Mouse (Mus musculus) megakaryocyte progenitor cell, adult 5-6 weeks (primary cell): ENCODE measurements around the gene Tmem108. TPM values are rescaled to one million over a fixed set of nuclear protein-coding genes. Genes with fewer than 3 reads are reported as not detected.

Experiments
- ATAC-seq: replicated peaks from 2 replicates; pipeline ENCODE4 v1.8.0; 2016; ENCODE audit warnings: mild to moderate bottlenecking, moderate TSS enrichment, inconsistent platforms; ENCODE audit not compliant: poor library complexity
- total RNA-seq, 2 experiments: library from RNA; stranded (forward) in 1 of 2; stranded (reverse) in 1 of 2; fragments of 157-497, 149-512 nt in 1 of 2; fragments of 200-1000 nt in 1 of 2; gene quantifications; 2 replicates each; pipeline versions ENCODE4 v1.2.3 to v1.2.4; 2015 to 2017

Gene Tmem108
- total RNA-seq, 2 experiments from 2014 or later, result 0.04 to 0.37 TPM

- no peak for ATAC-seq
Observed at GRCm38 (mm10) chr9:103504646-103505045, 257.0 kb downstream of the Tmem108 start.

- ATAC-seq, result no peak
Observed at GRCm38 (mm10) chr9:103503586-103504298, 257.9 kb downstream of the Tmem108 start.

DNA sequence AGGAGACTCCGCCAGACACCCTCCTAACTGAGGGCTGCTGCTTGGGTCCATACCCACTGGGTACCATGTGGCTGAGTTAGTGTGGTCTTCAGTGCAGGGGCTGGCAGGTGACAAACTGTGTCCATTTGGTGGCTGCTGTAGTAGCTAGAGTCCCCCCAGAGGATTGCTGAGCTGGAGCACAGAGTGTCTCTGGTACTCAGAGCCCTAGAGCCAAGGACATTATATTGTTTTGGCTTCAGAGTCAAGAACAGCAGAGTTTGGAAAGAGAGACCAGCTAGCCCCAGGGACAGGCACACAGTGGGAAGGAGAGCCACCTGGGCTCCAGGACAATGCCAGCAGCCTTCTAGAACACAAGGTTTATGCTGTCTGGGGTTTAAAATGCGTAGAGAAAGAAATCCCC, 259.0 kb downstream of the Tmem108 start:
- no peak for ATAC-seq

GRCm38 (mm10) chr9:103501861-103502364, 259.7 kb downstream of the Tmem108 start:
- ATAC-seq, result peak; percentile 81

GRCm38 (mm10) chr9:103499366-103499765, 262.3 kb downstream of the Tmem108 start:
- no peak for ATAC-seq

- ATAC-seq, result peak; percentile 49
Observed at GRCm38 (mm10) chr9:103498699-103499098, 262.9 kb downstream of the Tmem108 start.

GRCm38 (mm10) chr9:103495391-103495790, 266.2 kb downstream of the Tmem108 start:
- no peak for ATAC-seq

DNA sequence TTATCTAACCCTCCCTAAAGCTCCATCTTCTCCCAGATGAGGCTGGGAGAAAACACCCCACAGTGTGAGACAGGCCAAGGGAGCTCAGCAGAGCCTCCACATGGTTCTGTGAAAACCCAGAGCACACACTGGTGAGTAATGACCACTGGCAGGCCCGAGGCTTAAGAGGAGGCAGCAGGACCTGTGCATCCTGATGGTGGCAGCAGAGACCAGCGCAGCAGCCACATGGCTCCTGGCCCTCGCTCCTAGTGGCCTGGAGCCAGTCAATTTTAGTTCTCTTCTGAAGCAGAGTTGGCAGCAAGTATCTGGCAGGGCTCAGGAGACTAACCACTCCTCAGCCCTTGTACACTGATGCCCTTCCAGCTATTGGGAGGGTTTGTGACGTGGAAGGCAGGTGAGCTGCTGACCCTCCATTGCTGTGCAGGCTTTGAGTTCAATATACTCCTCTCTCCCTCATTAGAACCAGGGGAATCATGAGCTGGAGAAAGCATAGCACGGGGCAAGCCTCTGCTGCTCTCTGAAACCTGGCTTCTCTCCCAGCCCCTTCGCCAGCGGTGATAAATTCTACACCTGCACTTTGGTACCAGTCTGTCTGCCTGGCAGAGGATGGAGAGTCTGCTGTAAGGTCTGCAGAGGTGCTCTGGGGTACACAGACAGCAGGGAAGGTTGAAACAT, 267.2 kb downstream of the Tmem108 start:
- ATAC-seq, result peak; percentile 75

GRCm38 (mm10) chr9:103491985-103492384, 269.7 kb downstream of the Tmem108 start:
- ATAC-seq, result no peak

DNA sequence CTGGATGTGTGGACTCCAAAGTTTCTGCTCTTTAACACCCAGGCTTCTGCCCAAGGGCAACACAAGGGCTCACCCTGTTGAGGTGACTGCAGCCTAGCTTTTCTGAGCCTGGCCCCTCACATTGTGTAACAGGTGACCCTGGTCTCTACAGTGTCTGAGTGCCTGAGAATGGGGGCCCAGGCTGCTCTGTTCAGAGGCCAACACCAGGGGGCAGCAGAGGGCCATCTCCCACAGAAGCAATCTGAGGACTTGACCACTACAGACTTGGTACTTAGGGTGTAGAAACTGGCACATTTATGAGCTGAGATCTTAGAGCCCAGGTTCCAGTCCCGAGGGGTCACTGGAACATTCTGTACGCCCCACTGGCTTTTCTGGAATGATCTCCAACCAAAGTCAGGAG, 271.2 kb downstream of the Tmem108 start:
- peak; percentile 68 for ATAC-seq

GRCm38 (mm10) chr9:103489883-103490282, 271.8 kb downstream of the Tmem108 start:
- no peak for ATAC-seq

- ATAC-seq, result no peak
Observed at GRCm38 (mm10) chr9:103489096-103489495, 272.5 kb downstream of the Tmem108 start.

DNA sequence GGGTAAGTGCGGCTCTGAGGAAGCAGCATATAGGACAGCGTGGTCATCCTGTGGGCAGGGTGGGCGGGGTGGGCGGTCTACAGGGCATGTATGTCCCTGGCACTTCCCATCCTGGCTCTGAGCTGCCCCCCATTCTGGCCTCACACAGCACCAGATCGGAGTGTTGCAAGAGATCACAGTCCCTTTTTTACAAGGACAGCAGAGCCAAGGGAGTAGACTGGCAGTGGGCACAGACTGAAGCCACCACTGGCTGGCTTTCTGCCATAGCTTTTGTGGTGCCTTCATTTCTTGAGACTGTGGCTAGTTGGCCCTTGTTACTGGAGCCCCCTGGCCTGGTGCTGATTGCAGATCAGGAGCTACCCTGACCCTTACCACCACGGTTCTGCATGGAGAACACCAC, 275.4 kb downstream of the Tmem108 start:
- ATAC-seq, result peak; percentile 73

GRCm38 (mm10) chr9:103485606-103486005, 276.0 kb downstream of the Tmem108 start:
- no peak for ATAC-seq

- no peak for ATAC-seq
Observed at GRCm38 (mm10) chr9:103480603-103481220, 280.9 kb downstream of the Tmem108 start.

DNA sequence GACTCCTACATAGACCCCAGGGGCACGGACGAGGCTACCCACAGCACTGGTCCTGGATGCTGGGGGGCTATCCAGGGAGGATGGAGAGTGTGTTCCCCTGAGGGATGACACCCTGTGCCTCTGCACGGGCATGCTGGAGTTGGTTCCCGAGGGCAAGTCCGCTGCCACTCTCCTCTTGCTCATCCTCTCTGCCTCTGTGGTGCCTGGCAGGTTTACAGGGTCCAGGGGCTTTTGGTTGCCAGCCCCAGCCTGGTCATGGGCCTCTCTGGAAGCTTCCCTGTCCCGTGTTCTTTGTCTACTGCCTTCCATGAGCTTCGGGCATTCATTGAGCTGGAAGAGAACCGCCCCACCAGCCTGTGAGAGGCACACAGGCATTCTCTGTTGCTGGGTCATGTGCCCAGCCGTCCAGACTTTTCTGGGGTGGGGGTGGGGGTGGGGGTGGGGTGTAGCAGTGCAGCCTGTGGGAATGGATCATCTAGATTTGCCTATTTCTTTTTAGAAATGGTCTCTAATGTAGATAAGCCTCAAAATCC, 281.5 kb downstream of the Tmem108 start, which contains the start of gene Bfsp2:
Bfsp2 (minus strand) TSS at position 377 of the 533 bp plus-strand sequence.
- no peak for ATAC-seq

DNA sequence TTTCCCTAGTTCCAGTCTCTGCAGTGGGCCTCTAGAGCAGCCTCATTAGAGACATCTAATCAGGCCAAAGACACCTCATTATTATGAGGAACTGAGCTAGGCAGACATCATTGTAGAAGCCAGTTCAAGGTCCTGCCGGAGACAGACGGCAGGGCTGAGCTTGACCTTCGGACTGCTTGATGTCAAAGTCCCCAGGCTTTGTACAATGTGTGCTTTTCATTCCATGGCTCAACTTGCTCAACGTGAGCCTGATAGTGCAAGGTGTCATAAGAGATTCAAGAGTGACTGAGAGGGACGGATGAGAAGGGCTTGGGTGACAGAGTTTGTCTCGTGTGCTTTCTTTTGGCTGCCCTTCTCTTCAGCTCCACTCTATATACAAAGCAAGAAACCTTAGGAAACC, 286.2 kb downstream of the Tmem108 start:
- ATAC-seq, result no peak

DNA sequence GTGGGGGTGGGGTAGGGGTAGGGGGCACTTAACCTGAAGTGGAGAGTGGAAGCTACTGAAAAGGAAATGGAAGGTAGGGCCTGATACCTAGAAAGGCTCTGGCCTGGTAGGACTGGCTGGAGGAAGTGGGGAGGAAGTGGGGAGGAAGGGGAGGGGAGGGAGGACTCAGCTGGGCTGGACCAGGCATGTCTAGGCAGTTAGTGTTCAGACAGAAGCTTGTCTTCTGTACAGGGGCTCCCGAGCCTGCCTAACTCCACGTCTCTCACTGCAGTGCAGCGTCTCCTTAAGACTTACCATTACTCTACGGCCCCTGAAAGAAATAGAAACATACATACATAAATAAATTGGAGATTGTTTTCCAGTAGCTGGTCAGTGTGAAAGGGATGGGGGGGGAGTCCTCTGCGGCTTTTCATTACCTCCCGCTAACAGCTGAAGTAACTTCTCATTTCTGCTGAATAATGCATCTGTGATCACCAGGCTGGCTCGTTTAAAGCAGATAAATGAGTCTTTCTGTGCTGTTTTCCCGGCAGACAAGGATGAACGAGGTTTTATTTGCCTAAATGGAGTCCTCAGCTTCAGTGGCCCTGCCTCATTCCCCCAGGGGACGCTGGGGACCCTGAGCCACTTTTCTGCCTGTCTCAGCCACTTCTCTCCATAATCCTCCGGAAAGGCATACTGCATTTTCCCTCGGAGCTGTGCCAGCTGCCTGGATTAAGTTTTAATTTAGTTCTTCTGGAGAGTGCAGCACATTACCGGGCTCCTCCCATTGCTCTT, 287.5 kb downstream of the Tmem108 start:
- peak; percentile 76 for ATAC-seq

DNA sequence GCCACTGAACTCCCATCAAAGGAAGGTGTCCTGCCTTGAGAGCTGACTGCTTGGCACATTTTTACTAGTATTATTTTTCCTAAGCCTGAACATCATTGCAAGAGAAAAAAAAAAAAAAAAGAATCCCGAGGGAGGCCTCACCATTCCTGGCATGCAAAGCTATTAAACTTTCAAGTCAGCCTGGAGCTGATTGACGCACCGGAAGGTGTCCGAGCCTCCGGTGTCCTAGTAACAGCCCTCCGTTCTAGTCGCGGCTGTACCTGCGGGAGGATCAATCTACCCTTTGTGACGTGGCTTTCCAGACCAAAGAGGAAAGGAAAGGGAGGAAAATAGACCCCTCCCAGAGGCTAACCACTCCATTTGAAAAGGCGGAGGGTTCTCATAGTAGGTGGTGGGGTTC, 289.9 kb downstream of the Tmem108 start:
- no peak for ATAC-seq

GRCm38 (mm10) chr9:103469516-103469915, 292.1 kb downstream of the Tmem108 start:
- peak; percentile 59 for ATAC-seq

GRCm38 (mm10) chr9:103468911-103469310, 292.7 kb downstream of the Tmem108 start:
- no peak for ATAC-seq
